Mouse (Mus musculus): ENCODE data around the gene Upk1b.

DNA sequence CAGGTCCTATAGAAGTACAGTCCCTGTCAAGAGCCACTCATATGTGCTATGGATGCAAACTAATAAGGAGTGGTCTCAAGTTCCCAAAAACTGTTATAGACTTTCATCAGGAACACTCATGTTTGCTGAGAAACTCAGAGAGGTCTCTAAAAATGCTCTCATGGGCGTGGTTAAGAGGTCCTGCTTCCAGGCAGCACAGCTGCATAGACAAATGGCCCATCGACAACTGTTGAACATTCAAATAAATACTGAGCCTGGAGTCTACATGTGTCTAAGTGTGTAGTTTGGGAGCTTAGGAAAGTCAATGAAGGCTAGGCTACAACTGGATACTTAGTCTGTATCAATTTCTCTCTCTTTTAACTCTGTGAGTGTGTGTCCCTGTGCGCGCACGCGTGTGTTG, 29.0 kb downstream of the Upk1b start:
- TF ChIP-seq CTCF (IDR thresholded peaks at IDR 0.05; ENCODE audit: low read depth) (no peak), EP300 (IDR thresholded peaks at IDR 0.05; ENCODE audit: low read depth) (no peak)

Measured in liver, postnatal 0 days (tissue).